ENCODE assay signal across 8 mouse cellular contexts in the genomic region with DNA sequence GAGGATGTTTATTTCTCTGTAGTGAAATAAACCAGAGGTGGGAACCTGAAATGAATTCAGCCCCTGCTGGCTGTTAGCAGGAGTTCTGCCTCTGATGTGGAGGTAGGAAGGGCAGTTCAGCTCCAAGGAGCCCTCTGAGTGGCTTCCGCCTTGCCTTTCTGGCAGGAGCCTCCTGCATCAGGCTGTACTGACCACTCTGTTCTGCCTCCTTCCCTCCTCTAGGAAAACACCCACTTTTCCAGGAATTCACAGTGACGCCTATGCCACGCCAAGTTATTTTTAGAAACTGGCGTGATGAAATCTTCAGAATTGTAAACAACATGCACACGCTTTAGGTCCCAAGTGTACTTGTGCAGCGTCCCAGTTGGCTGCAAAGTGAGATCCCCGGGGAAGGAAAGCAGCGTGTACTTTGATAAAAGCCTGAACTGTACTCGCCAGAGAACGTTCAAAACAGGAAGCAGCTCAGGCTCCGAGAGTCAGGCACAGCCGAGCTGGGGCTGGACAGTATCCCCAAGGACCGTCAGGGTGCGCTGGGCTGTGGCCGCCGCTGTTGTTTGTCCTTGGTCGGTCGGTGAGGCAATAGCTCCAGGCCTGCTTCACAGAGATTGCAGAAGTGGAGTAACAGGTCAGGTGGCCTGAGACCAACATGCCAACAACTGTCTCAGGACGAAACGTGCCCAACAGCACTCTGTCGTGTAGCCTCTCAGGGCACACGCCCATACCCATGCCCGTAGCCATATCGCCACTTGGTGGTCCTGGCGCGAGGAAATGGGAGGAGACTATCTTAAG. TPM values are rescaled to one million over a fixed set of nuclear protein-coding genes. Genes with fewer than 3 reads are reported as not detected.
A peak's percentile ranks its signal among the peaks of the same experiment; 100 is the strongest.
DNase-seq lines count a peak whose midpoint lies in the region; ATAC-seq lines count a peak whose summit lies in the region.

No protein-coding gene starts in this region.

- H3K36me3 ChIP-seq in embryonic facial prominence, embryonic 11.5 days (replicated peaks; ENCODE audit: control insufficient read depth, insufficient read depth, low read depth, low read length) = no peaks in the 10 kb centered on the region
- no peaks in the 10 kb centered on the region for H3K36me3 ChIP-seq in lung, embryonic 16.5 days (ENCODE audit: control insufficient read depth, insufficient read depth, low read length)

- H3K4me3 ChIP-seq in embryonic facial prominence, embryonic 11.5 days (ENCODE audit: low read depth, low read length) = peak overlapping the region; percentile 22
- H3K4me3 ChIP-seq in lung, embryonic 16.5 days (ENCODE audit: low read length) = peak overlapping the region; percentile 48

- no peaks in the 10 kb centered on the region for H3K27me3 ChIP-seq in embryonic facial prominence, embryonic 11.5 days (ENCODE audit: control insufficient read depth, insufficient read depth, low read length)
- H3K27me3 ChIP-seq in lung, embryonic 16.5 days (ENCODE audit: control insufficient read depth, insufficient read depth, low read depth, low read length) = no peaks in the 10 kb centered on the region

- H3K9ac ChIP-seq in embryonic facial prominence, embryonic 11.5 days (replicated peaks; ENCODE audit: low read length) = peak overlapping the region; percentile 29
- peak overlapping the region; percentile 60 for H3K9ac ChIP-seq in lung, embryonic 16.5 days (ENCODE audit: low read length)

- ATAC-seq in embryonic facial prominence, embryonic 11.5 days (replicated peaks; ENCODE audit: insufficient number of reproducible peaks, low FRiP score, low TSS enrichment, low read depth) = peak; percentile 70; the same call in 1 of the 2 replicates
- ATAC-seq in lung, embryonic 16.5 days (ENCODE audit: low read depth) = peak; percentile 91
- peak; percentile 90 for ATAC-seq in neutrophil, adult 5-6 weeks (ENCODE audit: extremely low read depth, insufficient number of reproducible peaks, low FRiP score, poor library complexity, severe bottlenecking)

- no peak overlapping the region for H3K27ac ChIP-seq in embryonic facial prominence, embryonic 11.5 days (replicated peaks; ENCODE audit: low read depth, low read length)
- H3K27ac ChIP-seq in lung, embryonic 16.5 days (ENCODE audit: low read length) = peak overlapping the region; percentile 94

- H3K4me1 ChIP-seq in embryonic facial prominence, embryonic 11.5 days (ENCODE audit: control insufficient read depth, insufficient read depth, low read length) = no peaks in the 10 kb centered on the region
- H3K4me1 ChIP-seq in lung, embryonic 16.5 days (replicated peaks; ENCODE audit: control insufficient read depth, insufficient read depth, low read length) = peaks cover 11% of the 10 kb centered on the region

- DNase-seq in 416B (ENCODE audit: low read depth) = peak; percentile 94
- DNase-seq in NIH3T3 (ENCODE audit: low read depth) = peak; percentile 89
- DNase-seq in embryonic facial prominence, embryonic 11.5 days (ENCODE audit: low spot score) = peak; percentile 54
- DNase-seq in heart, adult 9 months (ENCODE audit: low spot score in 2 of 2) = peak; percentile 93 to 95
- DNase-seq in kidney, adult 8-10 months = peak; percentile 75 to 78
- DNase-seq in urinary bladder, postnatal 4 days (ENCODE audit: low spot score in 2 of 2) = peak; percentile 70 to 71

- WGBS in embryonic facial prominence, embryonic 11.5 days = 3% methylated on average over 26 of the region's 26 CpGs
- WGBS in lung, embryonic 16.5 days = under 1% methylated on average over 26 of the region's 26 CpGs

- peak overlapping the region; percentile 62 for H3K4me2 ChIP-seq in embryonic facial prominence, embryonic 11.5 days (ENCODE audit: low read depth, low read length)
- peak overlapping the region; percentile 77 for H3K4me2 ChIP-seq in lung, embryonic 16.5 days (ENCODE audit: low read depth, low read length)

- no peaks in the 10 kb centered on the region for H3K9me3 ChIP-seq in embryonic facial prominence, embryonic 11.5 days (replicated peaks; ENCODE audit: control insufficient read depth, low read length)
- no peaks in the 10 kb centered on the region for H3K9me3 ChIP-seq in lung, embryonic 16.5 days (ENCODE audit: control insufficient read depth, low read length)

RNA-seq across cellular contexts. Expression of a gene that starts 10.0 kb away (rescaled TPM):
- 110 and 111 TPM in 2 replicates for polyA plus RNA-seq in embryonic facial prominence, embryonic 11.5 days (2014; fragmentation: Nextera tagmentation; extraction: Ambion mirVana)
- 131 and 135 TPM in 2 replicates for polyA plus RNA-seq in lung, embryonic 16.5 days (2015; fragmentation: Nextera tagmentation; extraction: Ambion mirVana)
- total RNA-seq in neutrophil, adult 5-6 weeks (2017) = 54.7 and 59.1 TPM in 2 replicates

RNA-seq across cellular contexts. Expression of a gene that starts 21.2 kb away (rescaled TPM):
- 0.80 and 1.1 TPM in 2 replicates for polyA plus RNA-seq in embryonic facial prominence, embryonic 11.5 days (2014; fragmentation: Nextera tagmentation; extraction: Ambion mirVana)
- polyA plus RNA-seq in lung, embryonic 16.5 days (2015; fragmentation: Nextera tagmentation; extraction: Ambion mirVana) = 0.06 and 0.14 TPM in 2 replicates
- total RNA-seq in neutrophil, adult 5-6 weeks (2017) = not detected in 2 replicates
